26 mouse cellular contexts compared by ENCODE assay signal in genomic region chr11:81411251-81411650, GRCm38 (mm10).
DNase-seq lines count a peak whose midpoint lies in the region; TF ChIP-seq lines count a peak whose summit lies in the region.
"Had no signal": no experiment of that assay in that cellular context is flagged by ENCODE, and none has a peak within 500 bp of the region (broad histone marks: within the 10 kb centered on the region; RNA-seq: fewer than 3 reads in every experiment).

No protein-coding gene starts in this region.

- TF ChIP-seq CTCF in C2C12 (IDR thresholded peaks at IDR 0.05; ENCODE audit: control insufficient read depth, insufficient read depth, insufficient read length) = no peak
- no peak for TF ChIP-seq CTCF in embryonic fibroblast, embryonic 13.5 days (IDR thresholded peaks at IDR 0.05; ENCODE audit: borderline replicate concordance, insufficient read depth, low read length)

- no peaks in the 10 kb centered on the region for H3K79me3 ChIP-seq in C2C12 (ENCODE audit: low read depth)

- no peak overlapping the region for H3K4me3 ChIP-seq in C2C12 (ENCODE audit: insufficient read depth, poor library complexity, severe bottlenecking)
- no peak overlapping the region for H3K4me3 ChIP-seq in embryonic fibroblast, embryonic 13.5 days (ENCODE audit: insufficient read depth, low read length)
- no peak overlapping the region for H3K4me3 ChIP-seq in myocyte
- H3K4me3 ChIP-seq: embryonic facial prominence, embryonic 12.5 days; embryonic facial prominence, embryonic 15.5 days; erythroblast, embryonic 14.5 days; forebrain, embryonic 10.5 days; forebrain, embryonic 13.5 days; heart, adult 2 months; heart, embryonic 10.5 days; heart, embryonic 13.5 days; hindbrain, embryonic 12.5 days; hindbrain, embryonic 15.5 days had no signal

- H3K4me2 ChIP-seq in myocyte (ENCODE audit: low read depth) = peak overlapping the region; percentile 31
- H3K4me2 ChIP-seq: embryonic facial prominence, embryonic 12.5 days; embryonic facial prominence, embryonic 15.5 days; forebrain, embryonic 13.5 days; heart, embryonic 13.5 days; hindbrain, embryonic 12.5 days; hindbrain, embryonic 15.5 days had no signal

- H3K36me3 ChIP-seq in C2C12 (ENCODE audit: control insufficient read depth, insufficient read depth) = no peaks in the 10 kb centered on the region
- H3K36me3 ChIP-seq in myocyte (ENCODE audit: control insufficient read depth, insufficient read depth) = no peaks in the 10 kb centered on the region
- H3K36me3 ChIP-seq: embryonic facial prominence, embryonic 12.5 days; embryonic facial prominence, embryonic 15.5 days; forebrain, embryonic 10.5 days; heart, embryonic 10.5 days; heart, embryonic 13.5 days; hindbrain, embryonic 12.5 days; hindbrain, embryonic 15.5 days had no signal

- no peaks in the 10 kb centered on the region for H3K27me3 ChIP-seq in C2C12 (ENCODE audit: control insufficient read depth, insufficient read depth, insufficient read length)
- H3K27me3 ChIP-seq in myocyte (ENCODE audit: control insufficient read depth, insufficient read depth, insufficient read length) = no peaks in the 10 kb centered on the region
- H3K27me3 ChIP-seq: embryonic facial prominence, embryonic 12.5 days; embryonic facial prominence, embryonic 15.5 days; forebrain, embryonic 13.5 days; heart, embryonic 13.5 days; hindbrain, embryonic 12.5 days; hindbrain, embryonic 15.5 days had no signal

- H3ac ChIP-seq in C2C12 (ENCODE audit: control insufficient read depth, insufficient read length, low read depth) (no peak overlapping the region), myocyte (ENCODE audit: control insufficient read depth, insufficient read length) (no peak overlapping the region)

- TF ChIP-seq POLR2A in embryonic fibroblast, embryonic 13.5 days (IDR thresholded peaks at IDR 0.05; ENCODE audit: low read depth, low read length) = no peak
- no peak for TF ChIP-seq POLR2A in myocyte (IDR thresholded peaks at IDR 0.05; ENCODE audit: insufficient read length, low read depth)

- peak overlapping the region; percentile 60; the same call in 1 of the 2 replicates for H3K27ac ChIP-seq in embryonic fibroblast, embryonic 13.5 days (ENCODE audit: insufficient read depth, low read length)
- H3K27ac ChIP-seq: embryonic facial prominence, embryonic 12.5 days; embryonic facial prominence, embryonic 15.5 days; forebrain, embryonic 10.5 days; forebrain, embryonic 13.5 days; heart, adult 2 months; heart, embryonic 10.5 days; heart, embryonic 13.5 days; hindbrain, embryonic 12.5 days; hindbrain, embryonic 15.5 days had no signal

- peaks cover 5% of the 10 kb centered on the region for H3K4me1 ChIP-seq in embryonic fibroblast, embryonic 13.5 days (ENCODE audit: control insufficient read depth, insufficient read depth, low read length)
- H3K4me1 ChIP-seq: embryonic facial prominence, embryonic 12.5 days; embryonic facial prominence, embryonic 15.5 days; forebrain, embryonic 10.5 days; heart, embryonic 10.5 days; heart, embryonic 13.5 days; hindbrain, embryonic 12.5 days; hindbrain, embryonic 15.5 days had no signal

- H3K79me2 ChIP-seq in C2C12 (ENCODE audit: control insufficient read depth, insufficient read depth) = no peaks in the 10 kb centered on the region
- H3K79me2 ChIP-seq in myocyte (ENCODE audit: control insufficient read depth, insufficient read depth) = no peaks in the 10 kb centered on the region

- peak; percentile 8 for DNase-seq in lung, postnatal 36 days
- DNase-seq in lung, postnatal 25 days (ENCODE audit: low spot score) = no peak
- DNase-seq in adrenal gland, postnatal 36 days = no peak
- no peak for DNase-seq in natural killer cell, adult 2 months (ENCODE audit: low spot score in 2 of 2)
- DNase-seq in spleen, postnatal 36 days (ENCODE audit: low spot score in 2 of 2) = no peak
- DNase-seq: adrenal gland, postnatal 10 days; cerebellum, adult 11-12 months; cerebellum, adult 8-10 months; cerebellum, postnatal 14 days; gastrocnemius, postnatal 10 days; gastrocnemius, postnatal 36 days; heart, adult 2 months; heart, postnatal 14 days; heart, postnatal 4 days had no signal

TF ChIP-seq in C2C12, 6 proteins besides CTCF, POLR2A, EP300 and RAD21:
- no peak for TF ChIP-seq USF1 (IDR thresholded peaks at IDR 0.05; ENCODE audit: low read depth)
- TF ChIP-seq MAX (IDR thresholded peaks at IDR 0.05) = peak; percentile 59

TF ChIP-seq in myocyte, 11 proteins besides CTCF, POLR2A, EP300 and RAD21:
- TF ChIP-seq E2F4 (IDR thresholded peaks at IDR 0.05; ENCODE audit: insufficient read depth) (no peak), REST (IDR thresholded peaks at IDR 0.05; ENCODE audit: insufficient read depth, insufficient read length) (no peak), MYOD1 (IDR thresholded peaks at IDR 0.05; ENCODE audit: control insufficient read depth in 1 of 3, insufficient read length in 2 of 3, low read depth in 2 of 3) (no peak), MYOG (IDR thresholded peaks at IDR 0.05; ENCODE audit: control insufficient read depth in 1 of 3, insufficient read depth in 1 of 3, insufficient read length in 2 of 3, low read depth in 2 of 3) (no peak), MAX (IDR thresholded peaks at IDR 0.05; ENCODE audit: low read depth) (no peak), CEBPB (IDR thresholded peaks at IDR 0.05; ENCODE audit: insufficient read depth, poor library complexity, severe bottlenecking) (no peak), TCF12 (IDR thresholded peaks at IDR 0.05; ENCODE audit: insufficient read depth, poor library complexity, severe bottlenecking) (no peak), TCF3 (IDR thresholded peaks at IDR 0.05; ENCODE audit: insufficient read length, low read depth) (no peak), POLR2AphosphoS2 (IDR thresholded peaks at IDR 0.05; ENCODE audit: insufficient read length, low read depth) (no peak), USF1 (IDR thresholded peaks at IDR 0.05; ENCODE audit: low read depth) (no peak)
TF ChIP-seq in myocyte: peak in this region for 0.
